Mouse (Mus musculus): Measurements from ENCODE around the gene Lrrc75b. TPM values are rescaled to one million over a fixed set of nuclear protein-coding genes. Genes with fewer than 3 reads are reported as not detected.
"Not testable (repeated sequence)": the region's sequence is repeated elsewhere in the genome, so short reads cannot be mapped to it uniquely, and the experiment has no call there.

Lrrc75b gene
- polyA plus RNA-seq, 1 experiment = not detected

DNA sequence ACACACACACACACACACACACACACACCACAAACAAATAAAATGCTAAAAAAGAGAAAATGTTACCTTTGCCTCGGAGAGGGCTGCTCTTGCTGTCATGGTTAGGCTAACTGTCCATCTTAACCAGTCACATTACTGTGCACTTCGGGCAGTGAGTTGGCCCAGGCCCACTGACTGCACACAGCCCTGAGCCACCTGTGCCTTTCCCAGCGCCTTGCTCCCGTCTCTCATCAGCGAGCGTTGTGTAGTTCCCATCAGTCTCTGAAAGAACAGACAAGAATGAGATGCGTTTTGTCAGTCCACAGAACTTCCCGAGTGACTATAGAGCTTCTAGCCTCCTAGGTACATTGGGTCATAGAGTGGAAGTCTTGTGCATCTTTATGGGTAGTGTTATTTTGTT, 25.9 kb downstream of the Lrrc75b start:
- TF ChIP-seq TAL1 (IDR thresholded peaks at IDR 0.05; ENCODE audit: low read length) (no peak), GATA1 (IDR thresholded peaks at IDR 0.05; ENCODE audit: low read length) (no peak)
- Histone ChIP-seq H3K36me3 (ENCODE audit: control insufficient read depth) (peaks cover 71% of the 10 kb centered on the region), H3K4me3 (replicated peaks) (no peak overlapping the region), H3K9me3 (ENCODE audit: control insufficient read depth, low read length) (no peaks in the 10 kb centered on the region), H3K4me1 (ENCODE audit: control insufficient read depth) (0 out of 2 replicates have a peak, but pooled peaks cover 2% of the 10 kb centered on the region), H3K27me3 (ENCODE audit: control insufficient read depth) (no peaks in the 10 kb centered on the region)

DNA sequence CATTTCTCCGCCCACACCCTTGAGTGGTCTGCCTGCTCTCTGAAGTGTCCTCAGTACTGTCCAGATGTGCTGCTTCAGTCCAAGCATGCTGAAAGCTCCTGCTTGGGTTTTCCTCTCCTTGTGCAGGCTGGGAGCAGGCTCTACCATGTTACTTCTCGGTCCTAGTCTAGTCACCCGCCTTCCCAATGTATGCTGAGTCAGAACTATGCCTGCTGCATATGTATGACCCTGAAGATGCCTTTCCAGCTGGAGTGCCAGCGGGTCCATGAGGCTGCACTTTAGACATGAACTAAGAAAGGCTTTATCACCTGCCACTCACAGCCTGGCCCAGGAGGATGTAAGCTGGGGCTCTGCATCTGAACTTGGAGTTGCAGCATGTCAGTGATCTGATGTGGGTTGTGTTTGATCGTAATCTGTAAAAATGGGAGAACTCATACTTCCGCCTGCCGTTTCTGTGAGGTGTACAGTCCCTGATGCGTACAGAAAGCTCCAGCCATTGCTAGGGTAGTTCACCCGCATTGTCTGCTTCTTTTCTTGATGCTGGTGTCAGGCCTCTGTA, 28.5 kb downstream of the Lrrc75b start:
- Histone ChIP-seq H3K4me3 (replicated peaks) (no peak overlapping the region), H3K9me3 (ENCODE audit: control insufficient read depth, low read length) (no peaks in the 10 kb centered on the region), H3K4me1 (ENCODE audit: control insufficient read depth) (peaks cover 2% of the 10 kb centered on the region; the same call in 1 of the 2 replicates), H3K27me3 (ENCODE audit: control insufficient read depth) (no peaks in the 10 kb centered on the region), H3K36me3 (ENCODE audit: control insufficient read depth) (peaks cover 87% of the 10 kb centered on the region)
- TF ChIP-seq GATA1 (IDR thresholded peaks at IDR 0.05; ENCODE audit: low read length) = no peak
- TF ChIP-seq TAL1 (IDR thresholded peaks at IDR 0.05; ENCODE audit: low read length) = no peak

DNA sequence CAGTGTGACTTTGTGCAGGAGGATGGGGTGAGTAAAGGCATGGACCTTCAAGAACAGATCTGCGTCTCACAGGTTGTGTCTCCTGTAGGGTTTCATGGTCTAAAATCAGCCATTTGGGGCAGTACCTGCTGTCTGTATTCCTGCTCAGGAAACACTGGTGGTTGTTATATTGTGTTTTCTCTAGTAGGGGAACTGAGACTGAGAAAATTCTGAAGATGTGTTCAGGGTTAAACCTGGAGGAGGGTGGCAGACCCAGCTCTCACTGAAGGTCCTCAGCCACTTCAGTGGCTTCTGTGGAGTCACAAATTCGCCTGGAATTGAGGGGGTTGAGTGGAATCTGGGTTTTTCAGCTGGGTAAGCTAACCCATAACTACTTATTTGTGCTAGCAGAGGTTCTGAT, 29.8 kb downstream of the Lrrc75b start:
- Histone ChIP-seq H3K27me3 (ENCODE audit: control insufficient read depth) (no peaks in the 10 kb centered on the region), H3K9me3 (ENCODE audit: control insufficient read depth, low read length) (no peaks in the 10 kb centered on the region), H3K36me3 (ENCODE audit: control insufficient read depth) (peaks cover 86% of the 10 kb centered on the region), H3K4me1 (ENCODE audit: control insufficient read depth) (peaks cover 6% of the 10 kb centered on the region), H3K4me3 (replicated peaks) (no peak overlapping the region)
- TF ChIP-seq GATA1 (IDR thresholded peaks at IDR 0.05; ENCODE audit: low read length) (no peak), TAL1 (IDR thresholded peaks at IDR 0.05; ENCODE audit: low read length) (no peak)

DNA sequence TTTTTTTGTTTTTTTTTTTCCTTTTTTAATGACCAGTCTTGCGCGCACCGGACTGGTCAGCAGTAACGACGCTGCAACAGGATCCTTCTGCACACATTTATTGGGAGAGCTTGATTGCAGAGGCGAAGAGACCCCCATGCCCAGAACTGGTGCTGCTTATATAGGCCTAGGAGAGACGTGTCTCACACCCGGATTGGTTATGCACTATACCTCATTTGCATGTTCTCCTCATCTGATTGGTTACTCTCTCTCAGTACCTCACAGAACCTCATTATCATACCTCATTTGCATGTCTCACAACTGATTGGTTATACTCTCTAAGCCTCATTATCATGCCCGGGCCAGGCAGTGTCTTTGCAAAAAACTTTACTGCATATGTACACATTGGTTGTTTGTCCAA, 34.7 kb downstream of the Lrrc75b start:
- not testable (repeated sequence) for H3K27me3 ChIP-seq (ENCODE audit: control insufficient read depth); H3K9me3 ChIP-seq (ENCODE audit: control insufficient read depth, low read length); H3K4me3 ChIP-seq (replicated peaks)
- peaks cover 86% of the 10 kb centered on the region for H3K36me3 ChIP-seq (ENCODE audit: control insufficient read depth)
- H3K4me1 ChIP-seq (ENCODE audit: control insufficient read depth) = peaks cover 17% of the 10 kb centered on the region

DNA sequence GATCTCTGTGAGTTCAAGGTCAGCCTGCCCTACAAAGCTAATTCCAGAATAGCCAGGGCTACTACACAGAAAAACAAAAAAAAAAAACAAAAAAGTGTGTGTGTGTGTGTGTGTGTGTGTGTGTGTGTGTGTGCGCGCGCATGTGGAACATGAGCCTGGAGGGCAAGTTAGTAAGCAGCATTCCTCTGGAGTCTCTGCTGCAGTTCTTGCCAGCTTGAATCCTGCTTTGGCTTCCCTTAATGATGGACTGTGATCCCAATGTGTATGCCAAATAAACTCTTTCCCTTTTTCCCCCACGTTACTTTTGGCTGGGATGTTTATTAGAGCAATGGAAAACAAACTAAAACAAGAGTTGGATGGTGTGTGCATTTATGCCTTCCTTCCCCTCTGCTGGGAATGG, 38.5 kb downstream of the Lrrc75b start:
- Histone ChIP-seq H3K4me3 (replicated peaks) (no peak overlapping the region), H3K36me3 (ENCODE audit: control insufficient read depth) (peaks cover 76% of the 10 kb centered on the region), H3K27me3 (ENCODE audit: control insufficient read depth) (no peaks in the 10 kb centered on the region), H3K9me3 (ENCODE audit: control insufficient read depth, low read length) (no peaks in the 10 kb centered on the region), H3K4me1 (ENCODE audit: control insufficient read depth) (peaks cover 42% of the 10 kb centered on the region)
- TF ChIP-seq TAL1 (IDR thresholded peaks at IDR 0.05; ENCODE audit: low read length) (no peak), GATA1 (IDR thresholded peaks at IDR 0.05; ENCODE audit: low read length) (no peak)

DNA sequence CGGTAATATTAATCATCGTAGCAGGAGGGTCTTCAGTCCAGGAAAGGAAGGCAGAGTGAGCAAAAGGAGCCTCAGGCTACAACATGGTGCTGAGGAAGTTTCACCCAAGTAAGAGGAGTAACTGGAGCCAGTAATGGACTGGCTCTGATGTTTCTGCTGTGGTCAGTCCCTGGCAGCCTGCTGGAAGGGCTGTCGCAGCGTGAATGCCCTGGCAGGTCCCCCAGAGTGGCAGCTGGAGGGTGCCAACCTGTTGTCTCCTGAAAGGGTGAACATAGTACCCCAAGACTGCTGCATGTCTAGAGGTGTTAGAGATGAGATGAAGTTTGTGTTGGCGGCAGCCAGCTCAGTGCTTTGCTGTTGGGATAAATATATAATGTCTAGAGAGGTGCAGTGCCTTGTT, 39.5 kb downstream of the Lrrc75b start:
- Histone ChIP-seq H3K9me3 (ENCODE audit: control insufficient read depth, low read length) (no peaks in the 10 kb centered on the region), H3K4me1 (ENCODE audit: control insufficient read depth) (peaks cover 46% of the 10 kb centered on the region), H3K4me3 (replicated peaks) (no peak overlapping the region), H3K36me3 (ENCODE audit: control insufficient read depth) (peaks cover 72% of the 10 kb centered on the region), H3K27me3 (ENCODE audit: control insufficient read depth) (no peaks in the 10 kb centered on the region)
- no peak for TF ChIP-seq GATA1 (IDR thresholded peaks at IDR 0.05; ENCODE audit: low read length)
- TF ChIP-seq TAL1 (IDR thresholded peaks at IDR 0.05; ENCODE audit: low read length) = no peak

DNA sequence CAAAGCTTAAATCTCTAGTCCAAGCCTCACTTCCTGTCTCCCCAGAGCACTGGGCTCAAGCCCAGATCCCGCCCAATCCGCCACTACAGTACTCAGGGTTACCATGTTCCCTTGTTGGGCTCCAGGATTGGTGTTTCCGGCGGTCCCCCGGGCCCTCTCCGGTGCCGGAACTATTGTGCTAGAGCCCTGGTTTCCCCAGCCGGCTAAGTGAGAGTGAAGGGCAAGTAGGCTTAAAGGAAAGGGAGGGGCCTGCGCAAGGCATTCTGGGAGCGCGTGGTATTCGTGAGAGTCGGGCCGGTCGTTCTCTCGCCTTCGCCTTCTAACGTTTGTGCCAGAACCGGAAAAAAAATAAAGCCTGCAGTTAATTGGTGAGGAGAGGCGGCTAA, 42.4 kb downstream of the Lrrc75b start, which contains the start of gene Gucd1:
Gene Gucd1, minus strand, starts transcription at position 215 of the 386 bp plus-strand sequence.
- H3K36me3 ChIP-seq (ENCODE audit: control insufficient read depth) = peaks cover 71% of the 10 kb centered on the region
- TF ChIP-seq TAL1 (IDR thresholded peaks at IDR 0.05; ENCODE audit: low read length) (no peak), GATA1 (IDR thresholded peaks at IDR 0.05; ENCODE audit: low read length) (no peak)
- H3K4me1 ChIP-seq (ENCODE audit: control insufficient read depth) = peaks cover 74% of the 10 kb centered on the region
- no peaks in the 10 kb centered on the region for H3K27me3 ChIP-seq (ENCODE audit: control insufficient read depth)
- H3K9me3 ChIP-seq (ENCODE audit: control insufficient read depth, low read length) = no peaks in the 10 kb centered on the region
- H3K4me3 ChIP-seq (replicated peaks) = peak within 1 kb of the TSS; percentile 85

DNA sequence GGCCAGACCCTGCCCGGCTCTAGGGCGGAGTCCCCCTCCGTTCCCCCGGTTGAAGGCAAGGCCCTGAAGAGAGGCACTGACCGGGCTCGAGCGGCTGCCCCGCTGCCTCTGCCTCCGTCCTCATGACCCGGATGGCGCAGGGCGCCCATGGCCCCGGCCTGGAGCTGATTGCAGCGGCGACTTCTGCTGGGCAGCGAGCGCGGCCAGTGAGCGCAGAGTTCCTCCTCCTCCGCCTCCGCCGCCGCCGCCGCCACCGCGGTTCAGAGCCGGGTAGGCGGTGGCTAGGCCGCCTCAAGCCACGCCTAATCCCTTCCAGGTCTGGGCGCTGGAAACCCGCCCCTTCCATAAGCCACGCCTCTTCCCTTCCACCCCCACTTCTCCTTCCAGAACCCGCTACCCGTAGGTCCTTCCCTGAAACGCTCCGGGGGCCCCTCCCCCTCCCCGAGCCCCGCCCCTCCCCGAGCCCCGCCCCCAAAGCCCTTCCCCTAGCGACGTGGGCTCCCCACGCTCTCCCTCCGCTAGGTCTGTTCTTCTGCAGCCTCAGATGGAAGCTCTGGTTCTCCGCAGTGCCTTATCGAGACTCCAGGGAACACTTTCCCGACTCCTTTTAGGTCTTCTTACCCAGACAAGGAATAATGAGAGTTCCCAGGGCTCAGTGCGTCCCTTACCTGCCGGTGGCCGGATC, 42.9 kb downstream of the Lrrc75b start, which contains the start of gene Snrpd3:
Gene Snrpd3, plus strand, starts transcription at position 479 of the 685 bp plus-strand sequence.
- Histone ChIP-seq H3K4me3 (replicated peaks) (peak within 1 kb of the TSS; percentile 85), H3K9me3 (ENCODE audit: control insufficient read depth, low read length) (no peaks in the 10 kb centered on the region), H3K27me3 (ENCODE audit: control insufficient read depth) (no peaks in the 10 kb centered on the region), H3K36me3 (ENCODE audit: control insufficient read depth) (peaks cover 72% of the 10 kb centered on the region), H3K4me1 (ENCODE audit: control insufficient read depth) (peaks cover 79% of the 10 kb centered on the region)
- TF ChIP-seq GATA1 (IDR thresholded peaks at IDR 0.05; ENCODE audit: low read length) = no peak
- no peak for TF ChIP-seq TAL1 (IDR thresholded peaks at IDR 0.05; ENCODE audit: low read length)

DNA sequence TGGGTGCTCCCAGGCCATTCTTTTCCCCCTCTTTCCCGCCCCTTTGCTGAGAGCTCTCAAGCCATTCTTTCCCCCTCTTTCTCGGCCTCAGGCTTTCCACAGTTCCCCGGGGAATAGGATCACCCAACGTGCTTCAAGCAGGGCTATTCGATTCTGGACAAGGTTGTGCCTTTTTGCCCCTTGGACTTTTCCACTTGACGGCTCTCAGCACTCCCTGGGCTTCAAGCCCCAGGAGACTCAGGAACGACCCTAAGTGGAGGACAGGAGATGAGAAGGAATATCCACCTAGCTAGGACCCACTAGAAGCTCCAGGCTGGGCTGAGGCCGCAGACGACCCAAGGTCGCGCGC, 43.4 kb downstream of the Lrrc75b start:
- TF ChIP-seq GATA1 (IDR thresholded peaks at IDR 0.05; ENCODE audit: low read length) (no peak), TAL1 (IDR thresholded peaks at IDR 0.05; ENCODE audit: low read length) (no peak)
- H3K36me3 ChIP-seq (ENCODE audit: control insufficient read depth) = peaks cover 72% of the 10 kb centered on the region
- peaks cover 79% of the 10 kb centered on the region for H3K4me1 ChIP-seq (ENCODE audit: control insufficient read depth)

More for the DNA sequence above, 43.4 kb downstream of the Lrrc75b start:
- H3K4me3 ChIP-seq (replicated peaks) = peak overlapping the region; percentile 85
- H3K27me3 ChIP-seq (ENCODE audit: control insufficient read depth) = no peaks in the 10 kb centered on the region
- H3K9me3 ChIP-seq (ENCODE audit: control insufficient read depth, low read length) = no peaks in the 10 kb centered on the region

Data from erythroblast, embryonic 14.5 days (primary cell).